Mouse (Mus musculus) kidney, adult 2 months (tissue): Measurements from ENCODE around the gene Calhm1.

Experiments used
- CTCF ChIP-seq: fragments of 200-500 bp; conservative IDR thresholded peaks from 2 replicates; pipeline ENCODE4 v1.5.1; 2011; ENCODE audit warnings: low read depth, mild to moderate bottlenecking, control low read depth, low read length, moderate library complexity, mixed read lengths; ENCODE audit not compliant: insufficient read depth, insufficient read length
- POLR2A ChIP-seq: fragments of 200-500 bp; IDR thresholded peaks from one replicate; pipeline ENCODE4 v1.6.1; 2011; ENCODE audit warnings: low read depth, low read length, control low read depth

DNA sequence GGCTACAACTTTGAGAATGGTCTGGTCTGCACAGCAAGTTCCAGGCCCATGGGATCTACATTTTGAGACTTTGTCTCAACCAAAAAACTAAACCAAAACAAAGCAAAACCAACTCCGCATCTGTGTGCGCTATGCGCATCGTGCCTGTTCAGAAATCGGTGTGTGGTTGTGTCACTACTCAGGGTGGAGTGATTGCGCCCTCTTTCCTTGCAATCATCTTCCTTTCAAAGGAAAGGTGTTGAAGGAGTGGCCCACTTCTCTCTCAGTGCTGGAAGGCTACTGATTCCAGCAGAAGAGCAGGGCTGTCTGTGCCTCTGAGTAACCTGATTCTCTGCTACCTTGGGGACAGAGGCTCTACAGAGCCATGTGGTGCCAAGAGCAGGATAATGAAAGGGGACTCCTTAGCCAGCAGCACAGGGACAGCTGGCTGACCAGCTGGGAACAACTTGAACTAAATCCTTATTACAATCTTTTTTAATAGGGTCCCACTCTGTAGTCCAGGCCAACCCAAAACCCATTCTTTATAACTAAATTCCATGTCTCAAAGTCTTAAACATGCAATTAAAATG is 19.2 kb upstream of the Calhm1 start:
- TF ChIP-seq CTCF = no peak
- TF ChIP-seq POLR2A = no peak
